Mouse (Mus musculus) neutrophil, adult 5-6 weeks (primary cell): ENCODE measurements around the gene Ctbs. TPM values are rescaled to one million over a fixed set of nuclear protein-coding genes. Genes with fewer than 3 reads are reported as not detected.
A peak's percentile ranks its signal among the peaks of the same experiment; 100 is the strongest.

Experiments
- ATAC-seq: fragments of 151-379, 151-347 bp; 2 replicates; pipeline ENCODE4 v1.8.0; 2017; ENCODE audit warnings: mild to moderate bottlenecking, moderate TSS enrichment; ENCODE audit not compliant: insufficient number of reproducible peaks, poor library complexity, low FRiP score, severe bottlenecking; ENCODE audit errors: extremely low read depth
- total RNA-seq: library from RNA; stranded (forward); fragments of 200-1000 nt; gene quantifications from 2 replicates; pipeline ENCODE4 v1.2.3, GENCODE M21; 2017

Gene Ctbs
- 24.1 and 30.8 TPM in 2 replicates for total RNA-seq

GRCm38 (mm10) chr3:146449745-146450250 lies at the start of gene Ctbs:
Gene Ctbs, plus strand, starts transcription at chr3:146449795.
- ATAC-seq: no peak

DNA sequence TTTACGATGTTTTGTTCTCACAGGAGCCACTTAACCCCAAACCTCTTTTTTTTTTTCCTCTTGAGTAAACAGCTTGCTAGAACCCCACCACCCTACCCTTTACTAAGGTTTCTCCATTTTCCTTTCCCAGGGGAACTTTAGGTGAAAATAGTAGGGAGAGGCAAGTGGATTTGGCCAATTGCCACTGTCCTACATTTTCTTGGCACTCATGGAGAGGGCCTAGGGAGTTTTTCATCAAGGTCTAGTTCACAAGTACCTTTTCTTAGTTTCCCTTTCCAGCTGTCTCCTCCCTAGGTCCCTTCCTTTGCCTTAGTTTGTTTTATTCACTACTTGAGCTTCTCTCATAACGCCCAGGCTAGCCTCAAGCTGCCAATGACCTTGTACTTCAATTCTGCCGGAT lies 45.8 kb upstream of the Ctbs start:
- no peak for ATAC-seq

DNA sequence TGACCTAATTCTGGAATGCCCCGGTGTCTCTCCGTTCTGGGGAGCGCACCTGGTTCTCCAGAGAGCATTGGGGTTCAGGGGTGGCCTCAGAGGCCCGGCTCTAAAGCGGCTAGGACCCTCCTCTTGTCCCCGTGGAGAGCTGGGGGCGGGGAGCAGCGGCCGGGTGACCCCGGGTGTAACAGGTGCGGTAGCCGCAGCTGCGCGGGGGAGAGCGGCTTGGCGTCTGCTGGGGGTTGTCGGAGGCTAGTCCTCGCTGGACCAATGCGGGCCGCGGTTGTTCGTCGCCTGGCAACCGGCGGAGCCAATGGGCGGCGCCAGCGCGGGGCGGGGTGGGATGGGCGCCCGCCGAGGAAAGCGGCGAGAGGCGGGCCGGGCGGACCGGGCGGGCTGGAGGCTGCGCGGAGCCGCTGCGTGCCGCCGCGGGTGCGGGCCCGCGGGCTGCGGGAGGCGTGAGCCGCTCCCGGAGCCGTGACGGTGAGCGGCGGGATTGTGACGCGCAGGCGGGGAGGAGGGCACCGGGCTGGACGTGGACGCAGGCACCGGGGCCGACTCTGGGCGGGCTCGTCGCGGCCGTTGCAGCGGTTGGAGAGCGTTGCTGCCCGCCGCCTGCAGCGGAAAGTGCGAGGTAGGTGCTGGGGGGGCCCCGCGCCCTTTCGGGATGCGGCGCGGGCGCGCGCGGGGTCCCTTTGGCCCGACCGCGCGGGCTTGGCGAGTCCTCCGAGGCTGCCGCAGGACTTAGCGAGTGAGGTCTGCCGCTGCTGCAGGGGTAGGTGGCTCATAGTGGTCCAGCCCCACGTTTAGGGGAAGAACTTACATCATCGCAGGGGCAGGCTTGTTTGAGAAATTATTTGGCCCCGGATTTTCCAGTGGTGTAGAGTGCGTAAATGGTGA lies 45.0 kb upstream of the Ctbs start, which contains the start of gene Ssx2ip:
TSS of gene Ssx2ip (plus strand) at position 332 of the 891 bp plus-strand sequence.
- peak; percentile 82 for ATAC-seq

- no peak for ATAC-seq
These were observed 44.2 kb upstream of the Ctbs start for GRCm38 (mm10) chr3:146405213-146406006.

DNA sequence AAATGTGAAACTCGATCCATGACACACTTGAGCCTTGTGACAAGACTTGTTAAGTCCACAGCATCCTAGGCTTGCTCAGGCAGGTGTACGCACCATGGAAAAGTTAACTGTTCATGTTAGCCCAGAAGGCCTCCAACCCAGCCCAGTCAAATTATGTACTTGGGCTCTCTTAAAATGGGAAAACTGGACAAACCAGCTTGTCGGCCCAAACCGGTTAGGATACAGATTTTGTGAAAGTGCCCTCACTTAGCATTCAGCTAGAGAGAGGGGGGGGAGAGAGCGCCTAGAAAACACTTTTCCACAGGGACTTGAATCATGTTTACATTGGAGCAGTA lies 43.6 kb upstream of the Ctbs start:
- ATAC-seq: no peak

DNA sequence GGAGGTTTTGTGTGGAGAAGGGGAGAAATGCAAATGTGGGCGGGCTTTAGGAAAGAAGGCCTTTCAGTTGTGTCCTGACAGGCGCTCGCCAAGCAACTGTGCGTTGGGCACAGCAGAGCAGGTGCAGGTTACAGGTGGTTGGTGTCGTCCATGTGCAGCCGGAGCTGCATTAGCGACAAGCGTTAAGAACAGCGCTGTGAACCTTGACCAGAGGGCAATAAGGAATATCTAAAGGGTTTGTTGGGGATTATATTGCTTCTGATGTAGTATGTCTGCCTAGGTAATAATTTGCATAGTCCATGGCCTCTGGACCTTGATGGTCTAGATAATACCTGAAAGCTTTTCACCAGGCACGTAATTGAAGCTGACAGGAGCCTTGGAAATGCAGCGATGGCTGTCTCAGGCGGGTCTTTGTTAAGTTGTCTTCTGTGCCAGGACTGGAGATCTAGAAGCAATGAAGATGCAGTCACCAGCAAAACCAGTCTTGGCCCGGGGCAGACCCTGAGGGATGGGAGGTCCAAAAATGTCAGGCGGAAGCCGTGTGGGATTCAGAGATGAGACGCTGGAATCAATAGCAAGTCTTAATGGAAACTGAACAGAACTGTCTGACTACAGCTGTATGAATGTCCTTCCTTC lies 42.4 kb upstream of the Ctbs start:
- no peak for ATAC-seq

GRCm38 (mm10) chr3:146410114-146410513 lies 39.5 kb upstream of the Ctbs start:
- no peak for ATAC-seq

DNA sequence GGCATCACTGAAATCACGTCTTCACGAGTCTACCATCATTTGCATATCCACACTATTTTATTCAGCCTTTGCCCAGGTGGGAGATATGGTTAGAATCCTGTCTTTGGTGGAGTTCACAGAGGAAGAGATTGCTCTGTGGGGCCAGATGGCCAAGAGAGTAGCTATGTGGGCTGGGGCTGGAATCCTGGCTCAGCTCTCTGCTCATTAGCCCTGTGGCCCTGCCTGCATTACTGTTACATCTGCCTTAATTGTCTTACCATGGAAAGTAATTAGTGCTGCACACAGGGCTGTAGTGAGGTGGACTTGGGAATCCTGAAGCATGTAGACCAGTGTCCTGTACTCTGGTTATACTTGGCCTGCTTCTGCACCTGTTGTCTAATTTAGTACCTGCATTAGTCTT lies 37.6 kb upstream of the Ctbs start:
- no peak for ATAC-seq

DNA sequence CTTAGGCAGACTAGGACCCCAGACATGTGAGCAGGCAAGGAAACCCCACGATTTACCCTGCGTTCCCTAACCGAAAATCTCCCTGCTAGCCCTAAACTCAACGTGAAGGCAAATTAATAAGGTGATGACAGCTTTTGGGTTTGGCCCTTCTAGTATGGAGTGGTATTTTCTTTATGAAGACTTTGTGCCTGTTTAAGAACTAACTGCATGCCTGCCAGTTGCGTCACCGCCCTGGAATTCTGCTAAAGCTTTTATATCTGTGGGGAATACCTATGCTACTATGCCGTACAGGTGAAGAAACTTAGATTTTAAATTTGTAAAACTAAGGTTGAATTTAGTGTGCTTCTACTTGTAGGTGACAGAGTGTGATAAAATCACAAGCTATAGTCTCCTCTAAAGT lies 37.1 kb upstream of the Ctbs start:
- no peak for ATAC-seq

- no peak for ATAC-seq
These were observed 36.6 kb upstream of the Ctbs start for GRCm38 (mm10) chr3:146413016-146413415.

- ATAC-seq: no peak
These were observed 35.6 kb upstream of the Ctbs start for GRCm38 (mm10) chr3:146413992-146414391.

GRCm38 (mm10) chr3:146414555-146414954 lies 35.0 kb upstream of the Ctbs start:
- no peak for ATAC-seq

- ATAC-seq: no peak
These were observed 31.7 kb upstream of the Ctbs start for GRCm38 (mm10) chr3:146417873-146418272.

- no peak for ATAC-seq
These were observed 30.7 kb upstream of the Ctbs start for GRCm38 (mm10) chr3:146418901-146419300.

- ATAC-seq: no peak
These were observed 30.1 kb upstream of the Ctbs start for GRCm38 (mm10) chr3:146419534-146419933.

- no peak for ATAC-seq
These were observed 29.5 kb upstream of the Ctbs start for GRCm38 (mm10) chr3:146419992-146420537.

DNA sequence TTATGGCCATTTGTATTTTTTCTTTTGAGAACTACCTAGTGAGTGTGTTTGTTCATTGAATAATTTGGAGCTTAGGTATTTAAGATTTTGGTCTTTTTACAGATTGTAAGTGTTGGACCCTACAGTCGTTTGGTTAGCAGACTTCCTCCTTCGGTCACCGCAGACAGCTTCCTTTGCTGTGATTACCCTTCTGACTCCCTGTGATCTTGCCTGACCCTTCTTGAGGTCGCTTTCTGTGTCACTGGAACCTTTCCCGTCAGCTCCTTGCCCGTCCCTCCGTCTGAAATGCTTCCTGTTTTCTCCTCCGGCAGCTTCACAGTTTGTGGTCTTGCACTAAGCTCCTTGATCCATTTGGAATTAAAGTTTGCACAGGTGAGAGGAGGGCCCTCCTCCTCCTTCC lies 27.8 kb upstream of the Ctbs start:
- no peak for ATAC-seq

GRCm38 (mm10) chr3:146423710-146424109 lies 25.9 kb upstream of the Ctbs start:
- no peak for ATAC-seq

DNA sequence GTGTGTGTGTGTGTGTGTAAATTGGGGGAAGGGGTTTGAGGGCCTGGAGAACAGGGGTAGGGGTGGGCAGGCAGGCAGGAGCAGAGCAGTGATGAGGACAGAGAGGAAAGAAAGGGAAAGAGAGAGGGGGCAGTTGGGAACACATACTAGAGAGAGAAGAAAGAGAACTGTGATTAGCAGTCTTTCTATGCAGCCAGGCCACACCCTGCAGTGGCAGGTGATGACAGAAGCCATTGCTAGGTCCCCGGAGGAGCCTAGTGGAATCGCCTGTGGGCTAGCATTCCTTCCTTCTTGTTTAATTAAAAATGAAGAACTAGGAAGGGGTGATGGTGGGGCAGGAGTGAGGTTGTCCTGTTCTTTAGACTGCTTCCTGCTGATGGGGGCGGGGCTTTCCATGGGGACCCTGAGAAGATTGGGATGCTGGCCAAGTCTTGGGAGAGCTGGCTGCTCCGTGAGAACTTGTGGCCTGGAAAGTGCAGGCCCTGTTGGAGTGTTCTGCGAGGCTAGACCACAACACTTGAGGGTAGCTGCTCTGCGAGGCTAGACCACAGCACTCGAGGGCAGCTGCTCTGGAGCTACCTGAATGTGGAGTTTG lies 25.2 kb upstream of the Ctbs start:
- no peak for ATAC-seq
